Mouse (Mus musculus) liver, embryonic 14.5 days (tissue): ENCODE measurements at regions not wholly inside any gene's neighbourhood (a gene's known extent, or its start where the extent isn't known, plus 50 kb on each side); places are given as distances from the start of the nearest gene placed in this dataset.

Experiments used
- ATAC-seq: fragments of 200-750 bp; cut with Nextera tagmentation; 2 replicates; pipeline ENCODE4 v1.8.0; 2017; ENCODE audit warnings: moderate number of reproducible peaks, mild to moderate bottlenecking, moderate library complexity; ENCODE audit not compliant: insufficient read depth
- DNase-seq, 3 experiments: peaks; one replicate each; pipeline ENCODE4 v3.0.0-alpha.2; 2012 to 2013; ENCODE audit warnings: low read depth in 3 of 3, low spot score in 3 of 3
- H3K27ac ChIP-seq: fragments of 300-500 bp; sonication (generic); 2 replicates; pipeline ENCODE4 v1.5.1; 2014; ENCODE audit warnings: moderate library complexity, mild to moderate bottlenecking, control low read depth, inconsistent platforms
- H3K27me3 ChIP-seq: fragments of 300-500 bp; sonication (generic); 2 replicates; pipeline ENCODE4 v1.6.1; 2014; ENCODE audit warnings: mild to moderate bottlenecking, low read length, moderate library complexity; ENCODE audit not compliant: control insufficient read depth, insufficient read depth
- H3K36me3 ChIP-seq: fragments of 300-500 bp; sonication (generic); replicated peaks from 2 replicates; pipeline ENCODE4 v1.6.1; 2014; ENCODE audit warnings: low read depth; ENCODE audit not compliant: control insufficient read depth, insufficient read depth
- H3K4me1 ChIP-seq, 2 experiments: fragments of 200-500 bp in 1 of 2; fragments of 300-500 bp in 1 of 2; sonication (generic) in 1 of 2; replicated peaks; 2 replicates each; pipeline ENCODE4 v1.6.1; 2012 to 2014; ENCODE audit warnings: antibody characterized with exemption in 1 of 2, inconsistent platforms in 1 of 2, low read length in 1 of 2; ENCODE audit not compliant: control insufficient read depth in 2 of 2, insufficient read depth in 2 of 2
- H3K4me2 ChIP-seq: fragments of 300-500 bp; sonication (generic); 2 replicates; pipeline ENCODE4 v1.6.1; 2014; ENCODE audit warnings: low read depth, mild to moderate bottlenecking, control low read depth, moderate library complexity
- H3K4me3 ChIP-seq, 2 experiments: fragments of 200-500 bp in 1 of 2; fragments of 300-500 bp in 1 of 2; sonication (generic) in 1 of 2; 2 replicates each; pipeline ENCODE4 v1.5.1; 2012 to 2014; ENCODE audit warnings: low read depth in 2 of 2, low read length in 2 of 2, mild to moderate bottlenecking in 2 of 2, control low read depth in 1 of 2, inconsistent platforms in 1 of 2, moderate library complexity in 1 of 2; ENCODE audit not compliant: insufficient read depth in 1 of 2
- H3K9ac ChIP-seq: fragments of 300-500 bp; sonication (generic); replicated peaks from 2 replicates; pipeline ENCODE4 v1.6.1; 2014; ENCODE audit warnings: mild to moderate bottlenecking, control low read depth, moderate library complexity
- H3K9me3 ChIP-seq: fragments of 300-500 bp; sonication (generic); 2 replicates; pipeline ENCODE4 v1.6.1; 2016; ENCODE audit warnings: low read length, mixed read lengths; ENCODE audit not compliant: control insufficient read depth
- CTCF ChIP-seq: IDR thresholded peaks from 2 replicates; pipeline ENCODE4 v1.5.1; 2016; ENCODE audit warnings: antibody characterized with exemption, low read depth, control low read depth
- EP300 ChIP-seq: IDR thresholded peaks from 2 replicates; pipeline ENCODE4 v1.6.1; 2016; ENCODE audit warnings: antibody characterized with exemption, low read depth
- WGBS: fragments of 180-500 bp; shearing (Covaris S2); extraction: QIAGEN DNeasy Blood & Tissue Kit; methylation state at CpG from one replicate; pipeline ENCODE4 v1.1.7; 2014; ENCODE audit not compliant: insufficient replicate concordance; 5-methylcytosine and 5-hydroxymethylcytosine counted together

GRCm38 (mm10) chr3:81773012-81773411 lies 159.4 kb upstream of the Ctso start:
- ATAC-seq: no peak
- H3K9me3 ChIP-seq: no peaks in the 10 kb centered on the region
- no peaks in the 10 kb centered on the region for H3K27me3 ChIP-seq
- no peak overlapping the region for H3K9ac ChIP-seq
- no peak overlapping the region for H3K27ac ChIP-seq
- no peak for DNase-seq
- H3K4me3 ChIP-seq: no peak overlapping the region
- TF ChIP-seq CTCF (no peak), EP300 (no peak)
- H3K4me2 ChIP-seq: no peak overlapping the region
- H3K4me1 ChIP-seq: no peaks in the 10 kb centered on the region
- no peaks in the 10 kb centered on the region for H3K36me3 ChIP-seq

DNA sequence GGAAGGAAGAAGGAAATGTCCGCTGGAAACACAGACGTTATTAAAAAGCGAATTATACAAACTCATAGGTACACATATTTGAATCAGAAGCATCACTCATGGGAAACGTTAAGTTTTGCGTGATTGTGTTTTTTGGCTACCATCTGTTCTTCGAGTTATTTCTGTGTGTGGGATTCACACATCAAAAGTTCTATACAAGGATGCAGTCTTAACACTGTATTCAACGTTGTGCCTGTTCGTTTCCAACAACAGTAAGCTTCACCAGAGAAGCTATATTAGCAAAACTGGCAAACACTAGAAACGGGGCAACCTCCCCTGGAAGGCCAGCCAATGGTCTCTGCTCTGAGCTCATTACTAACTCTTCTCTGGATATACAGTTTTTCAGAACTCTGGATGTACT lies 150.3 kb upstream of the Ctso start:
- Histone ChIP-seq H3K4me2 (no peak overlapping the region), H3K27me3 (no peaks in the 10 kb centered on the region), H3K9ac (no peak overlapping the region), H3K4me1 (no peaks in the 10 kb centered on the region; a peak in 1 of 4 replicates), H3K27ac (no peak overlapping the region), H3K4me3 (no peak overlapping the region), H3K9me3 (no peaks in the 10 kb centered on the region), H3K36me3 (no peaks in the 10 kb centered on the region)
- no peak for DNase-seq
- ATAC-seq: no peak
- WGBS: 76% methylated on average over 9 of the region's 9 CpGs
- no peak for TF ChIP-seq CTCF
- no peak for TF ChIP-seq EP300

DNA sequence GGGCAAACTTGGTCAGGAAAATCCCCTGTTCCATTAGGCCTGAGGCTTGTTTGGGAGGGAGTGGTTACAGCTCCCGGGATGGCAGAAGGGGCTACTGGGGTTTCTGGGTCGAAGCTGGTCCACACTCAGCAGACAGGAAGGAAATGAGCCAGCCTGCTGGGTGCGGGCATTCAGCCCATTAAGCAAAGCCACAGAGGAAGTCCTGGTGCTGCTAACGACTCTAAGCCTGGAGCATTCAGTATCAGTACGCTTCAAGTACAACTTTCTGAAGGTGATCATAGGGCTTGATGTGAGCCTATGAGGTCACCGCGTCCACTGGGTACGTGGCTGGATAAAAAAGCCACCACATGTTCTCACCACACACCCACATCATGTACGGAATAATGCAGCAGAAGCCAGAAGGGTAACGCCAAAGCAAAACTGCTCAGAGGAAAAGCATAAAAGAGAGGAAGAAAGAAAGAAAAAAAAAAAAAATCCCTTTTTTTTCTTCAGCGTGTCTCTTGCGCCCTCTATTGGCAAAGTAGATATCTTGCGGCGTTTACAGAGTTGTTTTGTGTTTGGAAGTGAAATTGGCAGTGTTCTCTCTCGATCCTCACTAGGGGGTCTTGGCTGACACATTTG lies 149.4 kb upstream of the Ctso start:
- Histone ChIP-seq H3K4me1 (no peaks in the 10 kb centered on the region; a peak in 1 of 4 replicates), H3K4me2 (0 out of 2 replicates have a peak overlapping the region, but pooled peaks have one; percentile 26), H3K9me3 (no peaks in the 10 kb centered on the region), H3K9ac (no peak overlapping the region), H3K27ac (no peak overlapping the region), H3K36me3 (no peaks in the 10 kb centered on the region), H3K27me3 (no peaks in the 10 kb centered on the region), H3K4me3 (peak overlapping the region in 1 of 2 experiments; percentile 33; a peak in 1 of 4 replicates)
- TF ChIP-seq EP300 (no peak), CTCF (peak; percentile 51)
- DNase-seq (no peak), ATAC-seq (no peak)
- 7% methylated on average over 15 of the region's 15 CpGs for WGBS

DNA sequence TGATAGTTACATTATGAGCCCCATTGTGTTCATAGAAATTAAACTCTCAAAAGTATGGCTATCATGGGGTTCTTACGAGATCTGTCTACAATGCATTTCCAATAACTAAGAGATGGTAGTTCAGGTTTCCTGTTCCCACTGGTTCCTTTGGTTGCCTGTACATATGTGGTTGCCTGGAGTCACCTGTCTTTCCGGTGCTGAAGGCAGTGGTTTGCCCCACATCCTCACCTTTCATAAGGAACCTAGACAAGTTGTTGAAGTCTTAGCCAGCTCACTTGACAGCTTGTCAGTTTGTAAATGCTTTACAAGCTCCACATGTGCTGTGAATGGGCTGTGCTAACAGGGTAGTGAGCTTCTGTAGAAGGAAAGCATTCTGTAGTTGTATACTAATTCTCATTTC lies 143.5 kb upstream of the Ctso start:
- TF ChIP-seq EP300: no peak
- TF ChIP-seq CTCF: no peak
- DNase-seq: no peak
- Histone ChIP-seq H3K4me1 (no peaks in the 10 kb centered on the region), H3K36me3 (no peaks in the 10 kb centered on the region), H3K9me3 (no peaks in the 10 kb centered on the region), H3K4me2 (no peak overlapping the region), H3K4me3 (no peak overlapping the region), H3K27me3 (no peaks in the 10 kb centered on the region), H3K9ac (no peak overlapping the region), H3K27ac (no peak overlapping the region)
- no peak for ATAC-seq
- 37% methylated on average over 2 of the region's 2 CpGs for WGBS

- Histone ChIP-seq H3K9ac (no peak overlapping the region), H3K4me2 (no peak overlapping the region), H3K27ac (no peak overlapping the region), H3K4me3 (no peak overlapping the region), H3K36me3 (no peaks in the 10 kb centered on the region), H3K27me3 (no peaks in the 10 kb centered on the region), H3K4me1 (no peaks in the 10 kb centered on the region), H3K9me3 (no peaks in the 10 kb centered on the region)
- ATAC-seq: no peak
- TF ChIP-seq CTCF (no peak), EP300 (no peak)
- 69% methylated on average over 6 of the region's 6 CpGs for WGBS
- DNase-seq: no peak
Observed at GRCm38 (mm10) chr3:81789664-81790063, 142.7 kb upstream of the Ctso start.
